Mouse (Mus musculus) CH12.LX (cell line): ENCODE measurements around the gene Coro2b.

ENCODE experiments used
- BHLHE40 ChIP-seq: IDR thresholded peaks from 2 replicates; pipeline ENCODE4 v1.6.1; 2011; ENCODE audit warnings: mild to moderate bottlenecking, low read depth, low read length, improper control_type of control experiment
- CTCF ChIP-seq, 2 experiments: IDR thresholded peaks in 1 of 2; conservative IDR thresholded peaks in 1 of 2; 2 replicates each; pipeline ENCODE4 v1.5.1; 2011 to 2012; ENCODE audit warnings: low read depth in 2 of 2, low read length in 2 of 2, improper control_type of control experiment in 1 of 2, inconsistent platforms in 1 of 2, mild to moderate bottlenecking in 1 of 2, moderate library complexity in 1 of 2
- E2F4 ChIP-seq: IDR thresholded peaks from 2 replicates; pipeline ENCODE4 v1.6.1; 2011; ENCODE audit warnings: low read depth, low read length, improper control_type of control experiment; ENCODE audit not compliant: insufficient replicate concordance
- EP300 ChIP-seq: IDR thresholded peaks from 2 replicates; pipeline ENCODE4 v1.6.1; 2011; ENCODE audit warnings: low read length, improper control_type of control experiment
- GABPA ChIP-seq: IDR thresholded peaks from 2 replicates; pipeline ENCODE4 v1.6.1; 2012; ENCODE audit warnings: low read depth, low read length, improper control_type of control experiment, inconsistent platforms; ENCODE audit not compliant: insufficient replicate concordance
- HCFC1 ChIP-seq: IDR thresholded peaks from 2 replicates; pipeline ENCODE4 v1.6.1; 2012; ENCODE audit warnings: low read depth, mild to moderate bottlenecking, inconsistent platforms, low read length, improper control_type of control experiment
- JUND ChIP-seq: conservative IDR thresholded peaks from 2 replicates; pipeline ENCODE4 v1.6.1; 2011; ENCODE audit warnings: low read depth, low read length, improper control_type of control experiment
- POLR2A ChIP-seq: IDR thresholded peaks from 2 replicates; pipeline ENCODE4 v1.6.1; 2011; ENCODE audit warnings: low read depth, mild to moderate bottlenecking, improper control_type of control experiment, low read length
- POLR2AphosphoS2 ChIP-seq: IDR thresholded peaks from 2 replicates; pipeline ENCODE4 v1.6.1; 2011; ENCODE audit warnings: low read depth, low read length, improper control_type of control experiment
- UBTF ChIP-seq: IDR thresholded peaks from 2 replicates; pipeline ENCODE4 v1.6.1; 2012; ENCODE audit warnings: low read depth, mild to moderate bottlenecking, inconsistent platforms, low read length, improper control_type of control experiment, moderate library complexity
- USF2 ChIP-seq: conservative IDR thresholded peaks from 2 replicates; pipeline ENCODE4 v1.6.1; 2011; ENCODE audit warnings: low read depth, low read length, improper control_type of control experiment

GRCm38 (mm10) chr9:62521541-62521940, 15.3 kb downstream of the Coro2b start:
- TF ChIP-seq CTCF (conservative IDR thresholded peaks at IDR 0.05 in 1 of 2, IDR thresholded peaks at IDR 0.05 in 1 of 2; ENCODE audit: low read depth in 2 of 2, low read length in 2 of 2) (no peak), GABPA (no peak), E2F4 (no peak), HCFC1 (no peak), BHLHE40 (no peak), USF2 (no peak), POLR2A (no peak), POLR2AphosphoS2 (no peak), EP300 (no peak), UBTF (no peak), JUND (no peak)
